Mouse (Mus musculus): ENCODE measurements around the gene Tmem215. TPM values are rescaled to one million over a fixed set of nuclear protein-coding genes. Genes with fewer than 3 reads are reported as not detected.

Tmem215 gene
- polyA plus RNA-seq, 1 experiment from 2014 or later: 0.59 TPM

DNA sequence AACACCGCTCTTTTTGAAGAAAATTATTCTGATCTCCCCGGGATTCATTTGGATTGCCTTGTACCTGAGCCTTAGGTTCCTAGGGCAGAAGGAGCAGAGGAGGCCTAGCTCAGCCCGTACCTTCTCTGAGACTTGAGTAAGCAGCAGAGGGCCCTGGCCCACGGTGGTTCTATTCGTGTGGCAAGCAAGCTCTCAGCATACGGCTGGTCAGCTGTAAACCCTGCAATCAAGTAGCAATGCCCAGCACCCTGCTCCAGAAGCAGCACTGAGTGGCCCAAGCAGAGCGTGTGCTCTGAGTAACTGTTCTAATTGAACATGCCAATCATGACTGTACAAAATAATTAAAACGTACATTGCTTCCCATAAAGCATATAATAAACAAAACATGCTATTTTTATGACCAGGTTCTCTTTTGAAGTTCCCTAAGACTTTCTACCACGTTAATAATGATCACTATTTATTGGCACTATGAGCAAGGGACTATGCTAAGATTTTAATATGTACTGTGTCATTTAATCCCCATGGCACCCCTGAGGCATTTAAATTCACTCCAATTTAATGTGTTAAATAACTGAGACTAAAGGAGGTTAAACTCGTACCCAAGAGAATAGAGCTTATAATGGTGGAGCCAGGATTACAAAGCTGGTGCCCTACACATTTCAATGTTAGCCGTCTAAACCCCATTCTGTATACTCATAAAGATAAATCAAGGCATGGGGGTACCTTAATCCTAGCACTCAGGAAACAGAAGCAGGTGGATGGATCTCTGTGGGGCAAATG is 28.0 kb downstream of the Tmem215 start:
- no peak overlapping the region for H3K27ac ChIP-seq
- no peak overlapping the region for H3K4me2 ChIP-seq
- no peaks in the 10 kb centered on the region for H3K36me3 ChIP-seq
- ATAC-seq (ENCODE audit: insufficient number of reproducible peaks, insufficient read depth, low FRiP score, low TSS enrichment, low read depth): no peak
- no peaks in the 10 kb centered on the region for H3K4me1 ChIP-seq
- no peaks in the 10 kb centered on the region for H3K27me3 ChIP-seq
- no peak overlapping the region for H3K9ac ChIP-seq
- H3K4me3 ChIP-seq: no peak overlapping the region
- H3K9me3 ChIP-seq: no peaks in the 10 kb centered on the region
- 79% methylated on average over 11 of the region's 11 CpGs for WGBS

DNA sequence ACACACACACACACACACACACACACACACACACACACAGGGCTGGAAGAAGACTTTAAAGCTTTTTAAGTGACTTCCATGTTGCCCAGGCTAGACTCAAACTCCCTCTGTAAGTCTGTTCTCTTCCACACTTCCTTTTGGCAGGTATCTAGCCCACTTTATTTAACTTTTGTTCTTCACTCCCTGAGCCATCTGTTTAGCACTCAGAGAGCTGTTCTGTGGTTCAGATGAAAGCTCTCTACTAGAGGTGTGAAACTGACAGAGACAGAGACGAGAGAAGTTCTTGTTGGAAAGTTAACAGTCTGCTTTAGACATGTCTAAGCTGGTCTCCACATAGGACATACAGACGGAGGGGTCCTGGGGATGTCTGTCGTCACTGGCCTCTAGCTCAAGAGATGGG is 30.5 kb downstream of the Tmem215 start:
- no peaks in the 10 kb centered on the region for H3K9me3 ChIP-seq
- H3K27me3 ChIP-seq: no peaks in the 10 kb centered on the region
- H3K9ac ChIP-seq: no peak overlapping the region
- ATAC-seq (ENCODE audit: insufficient number of reproducible peaks, insufficient read depth, low FRiP score, low TSS enrichment, low read depth): no peak
- no peaks in the 10 kb centered on the region for H3K36me3 ChIP-seq
- H3K27ac ChIP-seq: no peak overlapping the region
- H3K4me3 ChIP-seq: no peak overlapping the region
- H3K4me2 ChIP-seq: no peak overlapping the region
- H3K4me1 ChIP-seq: no peaks in the 10 kb centered on the region
- WGBS: 90% methylated on average over 3 of the region's 3 CpGs

DNA sequence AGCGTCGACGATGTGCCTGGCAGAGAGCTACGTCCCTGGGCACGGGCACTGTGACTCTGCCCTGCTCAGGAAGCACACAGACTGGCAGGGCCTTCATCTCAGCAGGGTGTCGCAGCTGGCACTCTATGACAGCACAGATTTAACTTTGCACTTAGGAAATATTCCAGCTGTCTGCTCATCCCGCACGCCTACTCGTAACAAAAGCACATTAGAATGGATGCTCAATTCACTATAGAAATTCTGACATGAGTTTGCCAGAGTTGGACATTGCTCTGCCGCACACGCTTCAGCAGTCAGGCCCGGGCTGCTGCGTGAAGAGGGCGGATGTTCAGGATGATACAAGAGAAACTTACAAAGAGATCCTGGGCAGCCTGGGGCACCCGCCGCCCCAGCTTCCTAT is 37.6 kb downstream of the Tmem215 start:
- no peaks in the 10 kb centered on the region for H3K4me1 ChIP-seq
- 78% methylated on average over 16 of the region's 16 CpGs for WGBS
- H3K4me3 ChIP-seq: no peak overlapping the region
- no peaks in the 10 kb centered on the region for H3K27me3 ChIP-seq
- no peak overlapping the region for H3K9ac ChIP-seq
- H3K9me3 ChIP-seq: no peaks in the 10 kb centered on the region
- H3K27ac ChIP-seq: no peak overlapping the region
- no peak overlapping the region for H3K4me2 ChIP-seq
- no peaks in the 10 kb centered on the region for H3K36me3 ChIP-seq
- no peak for ATAC-seq (ENCODE audit: insufficient number of reproducible peaks, insufficient read depth, low FRiP score, low TSS enrichment, low read depth)

DNA sequence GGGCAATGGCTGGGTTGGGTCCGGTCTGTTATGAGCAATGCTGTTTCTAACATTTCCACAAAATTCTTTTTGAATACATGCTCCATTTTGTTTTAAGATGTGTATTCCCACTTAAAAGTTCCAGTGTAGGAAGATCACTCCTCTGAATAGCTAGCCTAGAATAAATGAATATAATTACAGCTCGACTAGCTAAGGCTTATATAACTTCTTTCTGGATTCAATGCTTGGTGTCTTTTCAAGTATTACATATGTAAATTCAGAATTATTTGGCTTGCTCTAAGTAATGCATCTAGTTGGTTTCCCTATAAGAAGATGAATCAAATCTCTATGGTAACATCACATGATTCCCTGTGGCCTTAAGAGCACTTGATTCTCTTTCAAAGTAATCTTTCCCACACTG is 41.3 kb downstream of the Tmem215 start:
- Histone ChIP-seq H3K36me3 (no peaks in the 10 kb centered on the region), H3K27me3 (no peaks in the 10 kb centered on the region), H3K4me3 (no peak overlapping the region), H3K4me2 (no peak overlapping the region), H3K4me1 (no peaks in the 10 kb centered on the region), H3K27ac (no peak overlapping the region), H3K9me3 (no peaks in the 10 kb centered on the region), H3K9ac (no peak overlapping the region)
- no peak for ATAC-seq (ENCODE audit: insufficient number of reproducible peaks, insufficient read depth, low FRiP score, low TSS enrichment, low read depth)
- WGBS: 81% methylated on average over 2 of the region's 2 CpGs

DNA sequence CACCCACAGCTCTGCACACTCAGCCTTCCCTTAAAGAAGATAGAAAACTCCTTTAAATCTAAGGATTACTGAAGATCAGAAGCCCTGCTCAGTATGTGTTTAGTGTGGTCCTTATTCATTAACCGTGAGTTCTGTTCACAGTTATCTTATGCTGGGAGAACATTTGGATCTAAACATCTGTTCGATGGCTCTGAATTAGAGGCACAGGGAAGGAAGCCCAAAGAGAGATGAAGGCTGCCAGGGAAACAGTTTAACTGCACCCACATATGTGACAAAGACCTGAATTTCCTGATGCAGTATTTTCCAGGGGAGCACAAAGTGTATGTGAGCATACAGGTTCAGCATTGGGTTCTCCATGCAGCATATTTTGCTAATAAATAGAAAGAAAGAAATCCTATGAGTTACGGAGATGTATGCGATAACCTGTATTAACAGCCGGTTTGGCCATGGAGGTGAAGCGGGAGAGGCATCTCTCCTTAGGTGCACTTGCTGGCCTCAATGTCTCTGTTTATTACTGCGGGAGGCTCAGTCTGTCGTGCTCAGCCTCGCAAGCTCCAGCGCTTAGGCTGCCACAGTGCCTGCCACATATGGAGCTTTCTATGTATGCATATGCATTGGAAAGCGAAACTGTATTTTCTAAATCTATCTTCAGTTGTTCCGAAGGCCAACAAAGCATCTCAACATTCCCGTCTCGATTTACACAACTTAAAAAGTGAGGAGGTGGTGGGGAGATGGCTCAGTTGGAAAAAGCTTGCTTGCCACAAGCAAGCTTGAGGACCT is 46.8 kb downstream of the Tmem215 start:
- no peak overlapping the region for H3K9ac ChIP-seq
- 89% methylated on average over 14 of the region's 14 CpGs for WGBS
- no peak overlapping the region for H3K4me3 ChIP-seq
- no peak overlapping the region for H3K27ac ChIP-seq
- no peaks in the 10 kb centered on the region for H3K27me3 ChIP-seq
- no peak for ATAC-seq (ENCODE audit: insufficient number of reproducible peaks, insufficient read depth, low FRiP score, low TSS enrichment, low read depth)
- H3K36me3 ChIP-seq: no peaks in the 10 kb centered on the region
- no peaks in the 10 kb centered on the region for H3K4me1 ChIP-seq
- H3K9me3 ChIP-seq: 0 out of 2 replicates have a peak, but pooled peaks cover 8% of the 10 kb centered on the region
- H3K4me2 ChIP-seq: no peak overlapping the region

Other genes starting within 250 kb of the Tmem215 start
- 8.2 and 11.1 TPM in 2 replicates for gene Ddx58, start 232.4 kb upstream of the Tmem215 start, polyA plus RNA-seq (2015; fragmentation: Nextera tagmentation; extraction: Ambion mirVana)
- gene Smim27, start 202.6 kb upstream of the Tmem215 start, polyA plus RNA-seq (2015; fragmentation: Nextera tagmentation; extraction: Ambion mirVana): 35.9 and 49.5 TPM in 2 replicates
- 48.3 and 50.7 TPM in 2 replicates for gene Topors, start 202.3 kb upstream of the Tmem215 start, polyA plus RNA-seq (2015; fragmentation: Nextera tagmentation; extraction: Ambion mirVana)
- gene Ndufb6, start 192.8 kb upstream of the Tmem215 start, polyA plus RNA-seq (2015; fragmentation: Nextera tagmentation; extraction: Ambion mirVana): 303 and 307 TPM in 2 replicates
- 40.4 TPM in 2 replicates for gene Aptx, start 231.0 kb downstream of the Tmem215 start, polyA plus RNA-seq (2015; fragmentation: Nextera tagmentation; extraction: Ambion mirVana)
- gene Dnaja1, start 250.0 kb downstream of the Tmem215 start, polyA plus RNA-seq (2015; fragmentation: Nextera tagmentation; extraction: Ambion mirVana): 435 and 438 TPM in 2 replicates

All from embryonic facial prominence, embryonic 13.5 days (tissue).